Mouse (Mus musculus): ENCODE results near the gene Bmf.

Bmf gene

GRCm38 (mm10) chr2:118545242-118546103 lies 4.0 kb downstream of the Bmf start:
- in situ Hi-C loops (cut with MboI; ENCODE audit: unreplicated experiment in 2 of 2), result no loop called here

- in situ Hi-C loops (cut with MboI; ENCODE audit: unreplicated experiment in 2 of 2), result loop anchor here in 1 of 2 experiments (5.0 kb wide), 1 partner anchor 63 kb away; no protein-coding TSS in a partner anchor
Observed at GRCm38 (mm10) chr2:118543893-118544799, 5.3 kb downstream of the Bmf start.

GRCm38 (mm10) chr2:118542971-118543573 lies 6.4 kb downstream of the Bmf start:
- in situ Hi-C loops (cut with MboI; ENCODE audit: unreplicated experiment in 2 of 2), result loop anchor here in 1 of 2 experiments (5.0 kb wide), 1 partner anchor 64 kb away; no protein-coding TSS in a partner anchor

- in situ Hi-C loops (cut with MboI; ENCODE audit: unreplicated experiment in 2 of 2), result loop anchor here in 1 of 2 experiments (5.0 kb wide), 1 partner anchor 66 kb away; no protein-coding TSS in a partner anchor
Observed at GRCm38 (mm10) chr2:118541716-118542115, 7.8 kb downstream of the Bmf start.

GRCm38 (mm10) chr2:118540691-118541117 lies 8.8 kb downstream of the Bmf start:
- in situ Hi-C loops (cut with MboI; ENCODE audit: unreplicated experiment in 2 of 2), result loop anchor here in 1 of 2 experiments (5.0 kb wide), 1 partner anchor 67 kb away; no protein-coding TSS in a partner anchor

- in situ Hi-C loops (cut with MboI; ENCODE audit: unreplicated experiment in 2 of 2), result loop anchor here (5.0 kb wide), 3 partner anchors 53 to 283 kb away; partner anchors contain the start of gene Fsip1 (in 1 of the 2)
Observed at GRCm38 (mm10) chr2:118539881-118540516, 9.5 kb downstream of the Bmf start.

- in situ Hi-C loops (cut with MboI; ENCODE audit: unreplicated experiment in 2 of 2), result loop anchor here in 1 of 2 experiments (5.0 kb wide), 3 partner anchors 52 to 282 kb away; partner anchors contain the start of gene Fsip1
Observed at GRCm38 (mm10) chr2:118539040-118539439, 10.4 kb downstream of the Bmf start.

GRCm38 (mm10) chr2:118537226-118537625 lies 12.3 kb downstream of the Bmf start:
- in situ Hi-C loops (cut with MboI; ENCODE audit: unreplicated experiment in 2 of 2), result loop anchor here in 1 of 2 experiments (5.0 kb wide), 3 partner anchors 50 to 280 kb away; partner anchors contain the start of gene Fsip1

GRCm38 (mm10) chr2:118536553-118536952 lies 12.9 kb downstream of the Bmf start:
- in situ Hi-C loops (cut with MboI; ENCODE audit: unreplicated experiment in 2 of 2), result loop anchor here in 1 of 2 experiments (5.0 kb wide), 3 partner anchors 49 to 279 kb away; partner anchors contain the start of gene Fsip1

GRCm38 (mm10) chr2:118536111-118536510 lies 13.4 kb downstream of the Bmf start:
- in situ Hi-C loops (cut with MboI; ENCODE audit: unreplicated experiment in 2 of 2), result loop anchor here in 1 of 2 experiments (5.0 kb wide), 3 partner anchors 49 to 279 kb away; partner anchors contain the start of gene Fsip1

GRCm38 (mm10) chr2:118533969-118534368 lies 15.5 kb downstream of the Bmf start:
- in situ Hi-C loops (cut with MboI; ENCODE audit: unreplicated experiment in 2 of 2), result loop anchor here in 1 of 2 experiments (5.0 kb wide), 1 partner anchor 47 kb away; no protein-coding TSS in a partner anchor

GRCm38 (mm10) chr2:118532855-118533675 lies 16.4 kb downstream of the Bmf start:
- in situ Hi-C loops (cut with MboI; ENCODE audit: unreplicated experiment in 2 of 2), result loop anchor here in 1 of 2 experiments (5.0 kb wide), 1 partner anchor 46 kb away; no protein-coding TSS in a partner anchor

- in situ Hi-C loops (cut with MboI; ENCODE audit: unreplicated experiment in 2 of 2), result loop anchor here in 1 of 2 experiments (5.0 kb wide), 1 partner anchor 45 kb away; no protein-coding TSS in a partner anchor
Observed at GRCm38 (mm10) chr2:118532401-118532800, 17.1 kb downstream of the Bmf start.

- in situ Hi-C loops (cut with MboI; ENCODE audit: unreplicated experiment in 2 of 2), result loop anchor here in 1 of 2 experiments (5.0 kb wide), 1 partner anchor 42 kb away; no protein-coding TSS in a partner anchor
Observed at GRCm38 (mm10) chr2:118529466-118530181, 19.9 kb downstream of the Bmf start.

- in situ Hi-C loops (cut with MboI; ENCODE audit: unreplicated experiment in 2 of 2), result no loop called here
Observed at GRCm38 (mm10) chr2:118526545-118526944, 22.9 kb downstream of the Bmf start.

GRCm38 (mm10) chr2:118524811-118525210 lies 24.7 kb downstream of the Bmf start:
- in situ Hi-C loops (cut with MboI; ENCODE audit: unreplicated experiment in 2 of 2), result no loop called here

GRCm38 (mm10) chr2:118523163-118523730 lies 26.2 kb downstream of the Bmf start:
- in situ Hi-C loops (cut with MboI; ENCODE audit: unreplicated experiment in 2 of 2), result no loop called here
